Mouse (Mus musculus) regulatory T cell (primary cell): ENCODE results near the gene Fam120a.

Source experiments
- in situ Hi-C: fragments of 300-600 bp; cut with MboI, MseI; formaldehyde crosslinking; loops from one replicate; pipeline ENCODE4 v1.15.1; 2025; ENCODE audit warnings: high pct_unique_total_duplicates

Fam120a gene

DNA sequence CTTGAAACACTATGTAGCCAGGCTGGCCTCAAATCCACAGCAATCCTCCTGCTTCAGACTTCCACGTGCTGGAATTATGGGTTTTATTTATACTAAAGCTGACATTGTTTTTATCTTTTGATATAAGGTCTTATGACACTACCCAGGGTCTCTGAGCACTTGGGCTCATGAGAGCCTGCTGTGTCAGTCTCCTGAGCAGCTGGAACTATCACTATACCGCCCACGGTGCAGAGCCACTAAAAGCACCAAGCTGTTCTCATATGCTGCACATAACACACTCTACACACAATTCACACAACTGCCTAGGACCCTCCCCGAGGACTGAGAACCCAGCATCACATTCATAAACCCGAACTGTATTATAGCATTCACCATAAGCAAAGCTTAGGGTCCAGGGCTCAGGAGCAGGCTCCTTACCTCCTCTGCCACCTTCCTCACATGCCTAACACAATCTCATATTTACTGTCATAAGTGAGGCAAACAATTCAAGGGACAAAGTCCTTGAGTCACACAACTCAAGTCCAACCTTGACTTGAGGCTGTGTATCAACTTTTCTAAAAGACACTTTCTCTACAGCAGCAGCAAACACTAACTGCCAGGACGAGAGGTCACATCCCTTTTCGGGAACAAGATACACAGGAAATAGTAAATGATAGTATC, 47.9 kb downstream of the Fam120a start:
- in situ Hi-C loops = no loop called here

DNA sequence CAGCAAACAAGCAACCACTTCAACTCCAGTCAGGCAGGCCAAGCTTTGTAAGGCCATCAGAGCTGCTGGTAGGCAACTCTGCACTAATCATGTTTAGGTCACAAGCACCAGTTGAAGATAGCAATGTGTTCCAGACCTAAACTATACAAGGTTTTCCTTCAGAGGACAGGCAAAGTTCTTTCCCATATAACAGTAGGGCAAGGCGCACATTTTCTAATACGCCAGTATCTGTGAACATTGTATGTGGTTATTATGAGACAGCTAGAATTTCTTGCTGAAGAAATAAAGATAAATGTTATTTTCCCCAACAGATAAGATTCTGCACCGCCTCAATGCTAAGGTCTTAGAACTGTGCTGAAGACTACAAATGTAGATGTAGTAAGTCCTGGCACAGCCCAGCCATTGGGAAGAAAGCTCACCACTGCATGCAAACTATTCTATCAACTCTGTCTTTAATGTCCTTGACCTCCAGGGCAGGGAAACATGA, 50.7 kb downstream of the Fam120a start:
- in situ Hi-C loops = no loop called here

DNA sequence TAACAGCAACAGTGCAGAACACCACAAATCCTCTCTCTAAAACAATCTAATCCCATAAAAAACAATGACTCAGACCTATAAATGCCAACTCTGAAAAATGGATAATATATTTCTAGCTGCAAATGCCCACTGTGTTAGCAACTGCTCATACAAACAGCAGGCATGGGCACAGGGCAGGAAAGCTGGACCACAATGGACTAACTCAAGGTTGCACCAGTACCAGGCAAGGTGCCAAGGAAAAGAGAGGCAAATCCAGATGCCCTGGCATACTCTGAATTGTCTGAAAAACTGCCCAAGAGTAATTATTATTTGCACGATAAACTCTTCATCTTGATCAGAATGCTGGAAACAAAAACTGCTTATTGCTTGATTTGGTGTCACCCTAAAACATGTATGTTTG, 54.1 kb downstream of the Fam120a start:
- in situ Hi-C loops = no loop called here

DNA sequence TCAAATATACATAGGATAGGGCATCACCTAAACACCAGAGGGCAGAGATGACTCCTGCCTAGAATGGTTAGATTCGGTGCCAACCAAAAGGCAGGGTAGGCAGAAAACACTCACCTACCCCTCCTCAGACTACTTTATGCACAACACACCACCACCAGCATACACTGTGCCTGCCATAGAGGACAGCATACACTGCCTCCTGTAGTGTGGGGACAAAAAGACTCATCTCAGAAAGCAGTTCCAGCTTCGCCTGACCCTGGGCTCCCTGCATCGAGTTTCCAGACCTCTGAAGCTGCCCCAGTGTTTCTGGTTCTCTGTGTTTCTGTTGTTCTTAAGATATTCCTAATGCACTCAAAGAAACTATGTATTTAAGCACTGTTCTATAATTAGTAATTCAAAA, 54.7 kb downstream of the Fam120a start:
- in situ Hi-C loops = no loop called here

DNA sequence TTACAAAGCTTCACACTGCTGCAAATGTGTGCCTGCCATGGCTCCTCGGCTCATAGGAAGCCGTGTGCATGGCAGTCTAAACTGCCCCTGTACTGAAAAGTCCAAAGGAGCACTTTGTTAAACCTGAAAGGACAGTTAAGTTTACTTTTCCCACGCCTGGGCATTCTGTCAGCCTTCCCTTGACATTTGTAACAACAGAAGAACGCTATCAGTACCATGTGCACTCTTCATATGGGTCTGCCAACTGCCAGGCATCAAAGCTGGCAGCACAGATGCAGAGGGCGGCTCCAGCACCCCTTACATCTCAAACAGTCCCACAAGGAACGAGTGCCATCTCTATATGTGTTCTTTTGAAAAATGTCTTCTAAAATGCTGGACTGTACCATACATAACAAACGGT, 56.4 kb downstream of the Fam120a start:
- in situ Hi-C loops = no loop called here

DNA sequence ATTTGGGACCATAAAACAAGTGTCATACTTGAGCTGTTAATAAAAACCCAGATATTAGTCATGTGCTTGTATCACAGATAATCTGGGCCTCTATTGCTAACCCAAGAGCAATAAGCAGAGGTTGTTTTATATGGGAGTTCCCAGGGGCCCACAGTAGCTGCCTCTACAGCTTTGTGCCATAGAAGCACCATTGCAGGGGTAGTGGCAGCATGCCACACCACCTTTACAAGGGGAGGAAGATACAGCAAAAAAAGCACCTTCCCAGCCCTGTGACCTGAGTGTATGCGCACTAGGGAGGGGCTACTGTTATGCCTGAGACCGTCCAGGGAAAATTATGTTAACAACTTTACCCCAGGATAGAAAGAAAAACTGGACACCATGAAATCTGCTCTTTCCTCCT, 62.4 kb downstream of the Fam120a start:
- in situ Hi-C loops = no loop called here

DNA sequence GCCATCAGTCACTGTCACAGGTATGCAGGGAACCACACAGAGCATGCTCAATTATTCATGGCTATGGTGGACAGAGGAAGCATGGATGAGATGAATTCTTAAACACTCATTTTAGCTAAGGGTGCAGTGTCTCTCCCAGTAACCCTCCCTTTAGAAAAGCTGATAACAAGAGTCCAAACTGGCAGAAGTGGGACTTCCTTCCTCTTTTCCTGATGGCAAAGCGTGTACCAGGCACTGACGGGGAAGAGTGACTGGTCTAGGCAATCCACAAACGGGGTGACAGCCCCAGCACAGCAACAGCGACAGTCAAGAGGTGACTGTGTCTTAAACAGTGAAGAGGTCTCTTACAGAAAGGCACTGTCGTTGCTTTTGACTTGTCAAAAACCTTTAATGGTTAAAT, 72.4 kb downstream of the Fam120a start:
- in situ Hi-C loops = loop anchor here (5.0 kb wide), 1 partner anchor 42 kb away; no protein-coding TSS in a partner anchor

DNA sequence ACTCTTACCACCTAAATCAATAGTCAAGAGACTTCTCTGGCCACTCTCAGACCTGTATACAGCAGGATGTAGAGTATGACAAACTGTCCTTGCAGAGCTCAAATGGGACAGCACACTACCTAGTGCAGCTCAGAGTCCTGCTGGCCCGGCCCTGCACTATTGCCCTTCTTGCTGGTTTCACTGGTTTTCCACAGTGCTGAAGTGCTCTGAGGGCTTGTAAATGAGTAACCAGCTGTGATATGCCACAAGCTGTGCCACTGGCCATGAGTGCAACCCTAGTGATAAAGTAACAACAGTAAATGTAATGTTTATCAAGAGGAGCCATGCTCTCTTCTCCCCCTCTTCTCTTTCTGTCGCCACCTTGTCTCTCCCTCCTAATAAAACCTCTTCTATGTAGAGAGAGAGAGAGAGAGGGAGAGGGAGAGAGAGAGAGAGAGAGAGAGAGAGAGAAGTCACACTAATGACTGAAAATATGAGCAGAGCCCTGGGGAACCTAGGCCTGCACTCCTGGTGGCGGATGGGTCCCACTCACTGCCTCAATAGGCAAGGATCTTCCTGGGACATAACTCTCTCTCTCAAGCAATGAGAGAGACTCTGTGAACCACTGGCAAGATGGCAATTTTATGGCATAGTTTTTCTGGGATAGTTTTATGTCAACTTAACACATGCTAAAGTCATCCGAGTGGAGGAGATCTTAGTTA, 77.4 kb downstream of the Fam120a start:
- in situ Hi-C loops = no loop called here

DNA sequence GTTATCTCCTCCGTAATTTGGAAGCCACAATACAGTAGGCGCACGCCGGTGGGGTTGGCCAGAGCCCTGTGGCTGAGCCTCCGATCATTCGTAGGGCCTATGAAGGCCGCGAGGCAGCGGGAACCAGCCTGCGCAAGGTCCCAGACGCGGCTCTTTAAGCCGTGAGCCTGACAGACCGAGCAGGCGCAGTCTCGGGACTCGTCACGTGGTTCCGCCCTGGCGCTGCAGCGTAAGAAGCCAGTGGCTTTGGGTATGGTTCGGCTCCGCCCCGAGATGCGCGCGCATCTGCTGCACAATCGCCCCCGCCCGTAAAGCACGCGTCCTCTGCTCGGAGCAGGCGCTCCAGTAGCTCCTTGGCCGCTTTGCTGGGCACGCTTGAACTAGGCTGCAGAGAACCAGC, 89.3 kb downstream of the Fam120a start:
- in situ Hi-C loops = loop anchor here (5.0 to 10.0 kb wide), 2 partner anchors 94 to 334 kb away; no protein-coding TSS in a partner anchor

DNA sequence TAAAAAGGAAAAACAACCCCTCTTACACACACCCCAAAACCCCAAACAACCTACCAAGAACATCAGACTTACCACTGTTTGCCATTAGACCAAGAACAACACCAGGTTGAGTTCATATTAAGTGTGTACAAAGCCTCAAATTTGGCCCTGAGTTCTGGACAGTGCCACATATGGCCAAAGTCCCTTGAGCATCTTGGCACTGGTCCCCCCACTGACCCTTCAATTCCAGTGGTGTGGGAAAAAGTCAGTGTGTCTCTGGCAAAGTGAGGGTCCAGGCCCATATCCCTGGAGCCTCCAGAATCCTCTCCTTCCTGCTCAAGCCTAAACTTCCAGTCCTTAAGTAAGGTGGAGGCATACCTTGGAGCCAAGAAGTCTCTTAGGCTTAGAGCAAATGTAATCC, 90.0 kb downstream of the Fam120a start:
- in situ Hi-C loops = loop anchor here (5.0 to 10.0 kb wide), 2 partner anchors 94 to 333 kb away; no protein-coding TSS in a partner anchor

DNA sequence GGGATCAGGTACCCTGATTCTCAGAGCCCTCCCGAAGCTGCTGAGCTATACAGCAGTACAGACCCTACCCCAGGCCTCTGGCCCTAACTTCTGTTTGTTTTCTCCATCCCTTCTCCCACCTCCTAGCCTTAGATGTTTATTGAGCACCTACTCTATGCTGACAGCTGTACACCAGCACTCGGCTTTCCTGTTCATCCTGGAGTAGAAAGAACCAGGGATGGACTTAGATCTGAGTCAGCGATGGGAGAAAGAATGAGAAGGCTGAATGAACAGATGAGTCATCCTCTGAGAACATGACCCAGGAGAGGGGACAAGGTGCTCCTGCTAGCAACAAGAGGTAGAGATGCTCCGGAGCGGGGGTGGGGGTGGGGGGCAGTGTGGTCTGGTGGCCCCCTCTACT, 95.1 kb downstream of the Fam120a start:
- in situ Hi-C loops = loop anchor here (10.0 kb wide), 1 partner anchor 328 kb away; no protein-coding TSS in a partner anchor

DNA sequence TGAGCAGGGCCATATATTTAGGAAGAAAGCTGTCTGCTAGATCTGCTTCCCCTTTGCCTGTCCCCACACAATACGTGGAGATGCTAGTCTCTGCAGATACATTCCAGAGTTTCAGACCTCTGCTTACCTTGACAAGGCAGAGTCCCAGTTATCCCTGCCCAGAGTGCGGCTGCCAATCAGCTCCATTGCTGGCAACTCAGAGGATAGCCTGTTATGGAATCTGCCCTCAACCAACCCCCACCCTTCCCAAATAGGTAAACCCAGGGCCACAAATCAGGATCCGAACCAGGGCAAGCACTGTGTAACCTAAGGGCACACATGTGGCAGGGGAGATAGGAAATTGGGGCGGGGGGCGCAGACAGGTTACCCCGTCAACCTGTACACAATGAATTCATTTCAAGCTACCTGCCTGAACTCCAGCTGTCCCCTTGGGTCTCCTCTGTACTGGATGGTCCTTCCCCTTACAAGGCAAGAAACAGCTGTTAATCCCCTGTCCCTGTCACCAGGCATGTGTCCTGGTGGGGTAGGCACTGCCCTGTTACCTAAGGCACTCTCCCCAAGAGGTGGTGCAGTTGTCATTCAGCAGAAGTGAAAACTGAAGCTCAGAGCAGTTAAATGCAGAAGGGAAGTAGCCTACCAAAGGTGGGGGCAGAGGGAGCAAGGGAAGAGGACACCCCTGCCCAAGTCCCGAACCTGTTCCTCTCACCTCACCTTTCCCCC, 95.8 kb downstream of the Fam120a start:
- in situ Hi-C loops = loop anchor here (10.0 kb wide), 1 partner anchor 327 kb away; no protein-coding TSS in a partner anchor

DNA sequence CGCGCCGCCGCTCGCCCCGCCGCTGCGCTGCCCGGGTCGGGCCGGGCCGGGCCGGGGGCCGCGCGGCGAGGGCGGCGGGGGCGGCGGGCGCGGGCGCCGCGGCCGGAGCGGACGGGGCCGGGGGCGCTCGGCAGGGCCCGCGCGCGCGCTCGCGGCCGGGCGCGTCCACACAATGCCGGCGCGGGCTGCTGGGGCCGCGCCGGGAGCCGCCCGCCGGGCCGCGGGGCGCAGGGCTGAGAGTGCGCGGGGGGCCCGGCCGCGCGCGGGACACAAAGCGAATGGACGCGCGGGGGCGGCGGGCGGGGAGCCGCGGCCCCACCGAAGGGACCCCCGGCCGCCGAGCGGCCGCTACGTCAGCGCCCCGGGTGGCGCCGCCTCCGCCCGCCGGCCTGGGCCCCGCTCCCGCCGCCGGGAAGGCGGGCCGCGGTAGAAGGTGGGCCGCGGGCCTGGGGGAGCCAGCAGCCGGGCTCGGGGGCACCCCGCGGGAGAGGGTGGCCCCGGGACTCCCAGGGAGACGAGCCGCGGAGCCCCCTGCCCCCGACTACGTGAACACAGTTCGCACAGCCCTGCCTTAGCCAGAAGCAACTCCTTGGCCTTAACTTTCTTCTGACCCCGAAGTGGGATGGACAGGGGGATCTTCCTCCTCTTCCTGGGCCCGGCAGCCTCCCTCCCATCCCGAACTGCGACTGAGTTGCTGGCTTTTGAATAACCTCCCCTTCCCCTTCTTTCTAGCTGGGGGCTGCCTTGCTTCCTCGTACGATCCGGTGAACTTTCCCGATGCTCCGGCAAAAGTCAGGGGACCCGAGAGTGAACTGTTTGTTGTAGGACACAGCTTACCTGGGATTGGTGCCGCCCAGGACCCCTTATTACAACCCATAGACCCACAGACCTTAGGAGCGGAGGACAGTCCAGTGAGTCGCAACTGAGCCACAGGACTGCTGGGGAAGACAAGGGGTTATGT, 96.8 kb downstream of the Fam120a start, which contains the start of gene Phf2:
TSS of gene Phf2 (minus strand) at position 349 of the 961 bp plus-strand sequence.
- in situ Hi-C loops = loop anchor here (10.0 kb wide), 1 partner anchor 326 kb away; no protein-coding TSS in a partner anchor

DNA sequence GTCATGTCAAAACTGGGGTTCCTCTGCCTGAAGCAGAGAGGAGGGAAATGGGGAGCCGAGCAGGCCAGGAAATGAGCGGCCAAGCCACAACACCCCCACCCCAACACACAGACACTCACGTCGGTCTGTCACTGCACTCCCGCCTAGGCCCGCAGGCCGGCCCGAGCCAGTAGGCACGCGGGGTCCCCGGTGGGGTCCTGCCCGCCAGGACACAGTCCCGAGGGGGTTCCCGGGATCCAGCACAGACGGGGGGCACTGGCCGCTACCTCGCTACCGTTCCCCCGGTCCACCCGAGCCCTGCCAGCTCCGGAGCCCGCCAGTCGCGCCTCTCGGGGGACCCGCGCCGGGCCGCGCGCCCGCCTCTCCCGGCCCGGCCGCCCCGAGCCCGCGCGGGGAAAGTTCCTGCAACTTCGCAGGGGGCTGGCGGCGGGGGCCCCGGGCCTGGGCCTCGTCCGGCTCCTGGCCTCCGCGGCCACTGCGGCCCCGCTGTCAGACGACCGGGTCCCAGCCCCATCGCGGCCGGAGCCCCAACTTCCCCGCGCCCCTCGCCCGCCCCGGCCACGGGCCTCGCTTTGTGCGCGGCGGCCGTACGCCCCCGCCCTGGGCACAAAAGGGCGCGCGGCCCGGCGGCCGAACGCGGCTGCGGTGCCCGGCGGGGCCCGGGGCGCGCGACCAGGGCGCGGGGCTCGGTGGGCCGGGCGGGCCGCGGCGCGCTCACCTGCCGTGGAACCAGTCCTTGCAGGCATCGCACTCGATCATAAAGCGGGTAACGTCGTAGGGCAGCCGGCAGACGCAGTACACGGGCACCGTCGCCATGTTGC, 97.7 kb downstream of the Fam120a start:
- in situ Hi-C loops = loop anchor here (10.0 kb wide), 1 partner anchor 325 kb away; no protein-coding TSS in a partner anchor

DNA sequence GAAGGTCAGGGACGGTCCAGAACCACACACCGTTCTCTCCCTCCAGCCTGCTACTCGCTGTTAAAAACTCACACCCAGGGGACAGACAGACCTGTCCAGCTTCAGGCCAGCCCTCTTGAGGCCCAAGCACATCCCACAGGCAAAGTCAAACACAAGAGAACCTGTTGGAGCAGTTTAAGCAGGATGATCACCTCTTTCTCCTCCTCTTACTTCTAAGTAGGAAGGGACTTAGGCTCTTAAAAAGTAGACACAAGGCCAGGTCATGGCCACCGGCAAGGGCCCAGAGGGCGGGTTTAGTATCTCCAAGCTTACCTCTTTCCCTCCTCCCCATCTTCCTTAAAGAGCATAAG, 98.2 kb downstream of the Fam120a start:
- in situ Hi-C loops = no loop called here

DNA sequence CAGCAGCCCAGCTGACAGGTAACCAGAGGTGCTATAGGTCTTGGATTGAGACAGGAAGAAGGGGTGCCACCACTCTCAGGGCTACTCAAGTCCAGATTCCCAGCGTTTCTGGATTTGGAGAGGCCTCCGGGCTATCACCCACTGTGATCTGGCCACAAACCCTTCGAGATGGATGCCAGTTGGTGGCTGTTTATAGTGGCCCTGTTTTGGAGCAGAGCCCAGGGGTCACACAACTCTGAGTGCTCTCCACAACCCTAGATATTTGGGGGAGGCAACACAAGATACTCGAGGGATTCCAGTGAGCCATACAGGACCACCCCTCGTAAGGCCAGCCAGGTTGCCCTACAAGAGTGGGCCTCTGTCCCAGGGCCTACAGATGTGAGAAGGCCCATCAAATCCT, 98.7 kb downstream of the Fam120a start:
- in situ Hi-C loops = no loop called here

DNA sequence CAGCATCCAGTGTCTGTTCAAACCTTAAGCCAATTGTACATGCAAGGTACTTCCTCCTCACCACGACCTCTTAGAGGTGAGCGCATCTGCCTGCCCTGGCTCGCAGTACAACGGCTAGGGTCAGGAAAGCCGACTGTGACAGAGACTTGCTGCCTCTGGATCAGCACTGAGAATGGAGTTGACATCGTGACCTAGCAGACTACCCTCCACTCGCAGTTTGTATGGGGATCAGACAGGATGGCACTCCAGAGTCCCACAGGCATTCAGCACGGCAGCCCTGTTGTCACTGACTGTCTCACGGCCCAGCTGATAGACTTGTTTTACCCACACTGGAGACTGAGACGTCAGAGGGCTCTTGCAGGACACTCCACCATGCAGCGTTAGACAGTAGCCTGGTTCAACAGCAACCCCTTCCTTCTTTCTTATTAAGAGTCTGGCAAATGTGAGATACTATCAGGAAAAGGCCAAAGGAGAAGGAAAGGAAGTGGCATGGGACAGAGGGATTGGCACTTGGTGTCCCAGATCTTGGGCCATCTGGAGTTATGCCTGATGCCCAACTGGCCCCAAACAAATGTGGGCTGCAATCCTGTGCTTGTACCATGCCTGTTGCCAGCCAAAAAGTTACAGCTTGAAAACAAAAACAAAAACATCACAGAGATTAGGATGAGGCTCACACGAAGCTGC, 103.0 kb downstream of the Fam120a start:
- in situ Hi-C loops = no loop called here

DNA sequence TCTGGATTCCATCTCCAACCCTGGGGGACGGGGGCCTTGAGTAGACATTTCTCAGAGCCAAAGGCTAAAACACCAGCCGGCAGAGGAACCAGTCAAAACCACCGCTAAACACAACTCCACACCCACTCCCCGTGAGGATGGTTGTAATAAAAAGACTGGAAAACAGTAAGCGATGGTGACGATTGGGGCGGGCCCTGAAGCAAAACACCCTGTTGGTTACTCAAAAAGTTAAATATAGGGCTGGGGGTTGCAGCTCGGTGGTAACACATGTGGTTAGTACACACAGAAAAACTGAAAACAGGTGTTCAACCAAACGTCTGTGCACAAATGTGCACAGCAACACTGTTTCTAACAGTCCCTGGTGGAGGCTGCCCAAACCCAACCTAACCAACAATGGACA, 104.3 kb downstream of the Fam120a start:
- in situ Hi-C loops = no loop called here

DNA sequence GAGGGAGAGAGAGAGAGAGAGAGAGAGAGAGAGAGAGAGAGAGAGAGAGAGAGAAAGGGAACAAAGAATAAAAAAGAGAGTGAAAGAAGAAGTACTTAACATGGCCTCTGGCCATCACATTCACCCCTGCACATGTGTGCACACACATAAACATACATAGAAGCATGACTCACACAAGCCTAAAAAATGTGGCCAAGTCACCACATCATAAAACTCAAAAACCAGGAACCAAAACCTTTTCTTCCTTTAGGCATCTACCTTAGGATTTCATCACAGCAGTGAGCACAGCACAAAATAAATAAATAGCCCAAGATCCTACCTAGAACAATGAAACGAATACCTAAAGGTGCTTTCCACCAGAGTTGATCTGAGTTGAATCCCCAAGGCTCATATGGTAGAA, 105.9 kb downstream of the Fam120a start:
- in situ Hi-C loops = no loop called here

DNA sequence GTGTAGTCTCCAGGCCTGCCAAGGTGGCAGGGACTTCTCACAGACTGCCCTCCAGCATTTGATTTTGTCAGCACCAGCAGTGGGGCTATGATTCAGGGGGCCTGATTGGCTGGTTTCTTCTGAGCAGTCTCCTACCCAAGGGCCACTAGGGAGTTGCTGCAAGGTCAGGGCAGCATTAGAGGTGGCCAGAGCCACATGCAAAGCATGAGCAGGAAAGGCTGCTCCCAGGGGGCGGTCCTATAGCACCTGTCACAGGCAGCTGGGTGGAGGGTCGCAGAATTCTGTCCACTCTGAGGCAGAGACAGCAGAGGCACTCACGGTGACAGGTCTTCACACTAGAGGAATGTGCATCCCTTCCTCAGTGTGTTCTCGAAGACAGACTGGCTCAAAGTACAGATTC, 109.0 kb downstream of the Fam120a start:
- in situ Hi-C loops = no loop called here
